Mouse (Mus musculus) left cerebral cortex, postnatal 25 days (tissue): ENCODE measurements around the gene Gm4187. TPM values are rescaled to one million over a fixed set of nuclear protein-coding genes. Genes with fewer than 3 reads are reported as not detected.
"Not testable (repeated sequence)": the region's sequence is repeated elsewhere in the genome, so short reads cannot be mapped to it uniquely, and the experiment has no call there.

Experiments used
- DNase-seq, 2 experiments: peaks; one replicate each; pipeline ENCODE4 v3.0.0; 2022; ENCODE audit warnings: low spot score in 2 of 2, mixed read lengths in 1 of 2
- intact Hi-C: fragments of 180-260 bp; cut with DNase I; formaldehyde crosslinking; loops from one replicate; pipeline ENCODE4 v1.15.1; 2025
- total RNA-seq, 2 experiments: library from RNA; stranded (reverse); gene quantifications; 2 replicates each; pipeline ENCODE4 v1.2.3; 2021

Gm4187 gene
- not detected for total RNA-seq

DNA sequence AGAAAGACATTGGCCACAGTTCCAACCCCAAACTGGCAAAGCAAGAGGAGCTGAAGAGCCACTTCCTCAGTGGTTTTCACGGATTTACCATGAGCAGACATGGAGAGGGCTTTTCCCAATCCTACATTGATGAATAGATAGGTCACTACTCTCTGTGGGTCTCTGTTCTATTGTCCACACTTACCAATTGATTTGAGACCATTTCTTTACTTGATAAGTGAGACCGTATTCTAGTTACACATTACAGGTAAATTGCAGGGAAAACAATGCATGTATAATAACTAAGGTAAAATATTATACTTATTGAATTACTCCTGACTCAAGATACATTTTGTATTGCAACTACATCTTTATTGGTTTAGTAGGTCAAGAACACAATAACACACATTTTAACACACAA, at the start of gene Gm4187:
Gm4187 (minus strand) TSS at position 101 of the 400 bp plus-strand sequence.
- intact Hi-C loops: not testable (repeated sequence)

DNA sequence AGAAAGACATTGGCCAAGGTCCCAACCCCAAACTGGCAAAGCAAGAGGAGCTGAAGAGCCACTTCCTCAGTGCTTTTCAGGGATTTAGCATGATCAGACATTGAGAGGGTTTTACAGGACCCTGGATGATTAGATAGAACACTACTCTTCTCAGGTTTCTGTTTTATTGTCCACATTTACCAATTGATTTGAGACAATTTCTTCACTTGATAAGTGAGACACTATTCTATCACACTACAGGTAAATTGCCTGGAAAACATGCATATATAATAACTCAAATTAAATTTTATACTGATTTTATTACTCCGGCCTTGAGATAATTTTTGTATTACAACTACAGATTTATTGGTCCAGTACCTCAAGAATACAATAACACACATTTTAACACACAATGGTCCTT, 41.4 kb upstream of the Gm4187 start, which contains the start of gene Gm8660:
Gm8660 (minus strand) TSS at position 101 of the 400 bp plus-strand sequence.
- intact Hi-C loops, DNase-seq: not testable (repeated sequence)

More for the DNA sequence above, at the start of gene Gm4187:
- DNase-seq: not testable (repeated sequence)

Other genes starting within 250 kb of the Gm4187 start
- gene Gm16451, start 211.5 kb downstream of the Gm4187 start, total RNA-seq: not detected
- gene Gm10666, start 195.0 kb downstream of the Gm4187 start, total RNA-seq: not detected
- gene Vmn1r142, start 165.7 kb downstream of the Gm4187 start, total RNA-seq: not detected
- not detected for gene Vmn1r143, start 140.3 kb downstream of the Gm4187 start, total RNA-seq
- not detected for gene Gm8653, start 128.5 kb downstream of the Gm4187 start, total RNA-seq
- not detected for gene Gm8453, start 100.2 kb downstream of the Gm4187 start, total RNA-seq
- gene Gm8660, start 41.3 kb upstream of the Gm4187 start, total RNA-seq: not detected
- not detected for gene Vmn1r148, start 83.9 kb upstream of the Gm4187 start, total RNA-seq
- not detected for gene Vmn1r149, start 108.5 kb upstream of the Gm4187 start, total RNA-seq
- not detected for gene Gm10665, start 134.4 kb upstream of the Gm4187 start, total RNA-seq
- gene Vmn1r151, start 170.0 kb upstream of the Gm4187 start, total RNA-seq: not detected
- not detected for gene Vmn1r152, start 193.2 kb upstream of the Gm4187 start, total RNA-seq
- not detected for gene Gm8677, start 205.2 kb upstream of the Gm4187 start, total RNA-seq
- not detected for gene Gm4201, start 235.6 kb upstream of the Gm4187 start, total RNA-seq